Mouse (Mus musculus) liver, adult 2 months (tissue): Measurements from ENCODE around the gene Stpg1.

ENCODE experiments used
- CTCF ChIP-seq: fragments of 200-500 bp; IDR thresholded peaks from 2 replicates; pipeline ENCODE4 v1.5.1; 2011; ENCODE audit warnings: low read depth, low read length, control low read depth
- POLR2A ChIP-seq: fragments of 200-500 bp; IDR thresholded peaks from 2 replicates; pipeline ENCODE4 v1.6.1; 2011; ENCODE audit warnings: low read length, control low read depth; ENCODE audit not compliant: insufficient read depth; ENCODE audit errors: extremely low read depth

DNA sequence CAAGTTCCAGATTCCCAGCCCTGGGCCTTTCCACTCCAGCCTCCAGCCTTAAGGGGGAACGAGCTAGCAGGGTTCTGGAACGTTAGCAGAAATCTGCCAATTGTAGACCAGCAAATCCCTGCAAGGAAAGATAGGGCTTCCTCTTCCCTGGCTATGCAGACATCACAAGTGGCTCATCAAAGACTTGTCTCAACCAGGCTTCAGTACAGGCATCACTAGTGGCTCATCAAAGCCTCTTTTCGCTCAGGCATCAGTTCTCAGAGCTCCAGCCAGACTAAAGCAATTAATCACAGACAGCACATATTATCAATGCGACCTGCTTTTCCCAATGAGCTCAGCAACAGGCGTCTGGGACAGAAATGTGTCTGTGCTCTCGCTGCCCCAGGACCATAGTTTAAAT lies 38.4 kb downstream of the Stpg1 start:
- TF ChIP-seq POLR2A (no peak), CTCF (no peak)
